Mouse (Mus musculus) heart, embryonic 13.5 days (tissue): ENCODE measurements at regions not wholly inside any gene's neighbourhood (a gene's known extent, or its start where the extent isn't known, plus 50 kb on each side); places are given as distances from the start of the nearest gene placed in this dataset.
"Not testable (repeated sequence)": the region's sequence is repeated elsewhere in the genome, so short reads cannot be mapped to it uniquely, and the experiment has no call there.

Experiments used
- ATAC-seq: fragments of 200-750 bp; cut with Nextera tagmentation; 2 replicates; pipeline ENCODE4 v1.8.0; 2017; ENCODE audit warnings: moderate TSS enrichment; ENCODE audit not compliant: insufficient number of reproducible peaks, low FRiP score, low TSS enrichment; ENCODE audit errors: extremely low read depth
- H3K27ac ChIP-seq: fragments of 300-500 bp; sonication (generic); replicated peaks from 2 replicates; pipeline ENCODE4 v1.5.1; 2015; ENCODE audit warnings: moderate library complexity, mild to moderate bottlenecking, inconsistent platforms
- H3K27me3 ChIP-seq: fragments of 300-500 bp; sonication (generic); replicated peaks from 2 replicates; pipeline ENCODE4 v1.6.1; 2015; ENCODE audit warnings: mild to moderate bottlenecking, inconsistent platforms
- H3K36me3 ChIP-seq: fragments of 300-500 bp; sonication (generic); 2 replicates; pipeline ENCODE4 v1.6.1; 2015; ENCODE audit warnings: mild to moderate bottlenecking, inconsistent platforms
- H3K4me1 ChIP-seq: fragments of 300-500 bp; sonication (generic); 2 replicates; pipeline ENCODE4 v1.6.1; 2015; ENCODE audit warnings: inconsistent platforms
- H3K4me2 ChIP-seq: fragments of 300-500 bp; sonication (generic); 2 replicates; pipeline ENCODE4 v1.6.1; 2015; ENCODE audit warnings: inconsistent platforms, mild to moderate bottlenecking, moderate library complexity
- H3K4me3 ChIP-seq: fragments of 300-500 bp; sonication (generic); 2 replicates; pipeline ENCODE4 v1.5.1; 2015; ENCODE audit warnings: moderate library complexity, mild to moderate bottlenecking, inconsistent platforms
- H3K9ac ChIP-seq: fragments of 300-500 bp; sonication (generic); 2 replicates; pipeline ENCODE4 v1.6.1; 2015; ENCODE audit warnings: inconsistent platforms, mild to moderate bottlenecking, moderate library complexity
- H3K9me3 ChIP-seq: fragments of 300-500 bp; sonication (generic); 2 replicates; pipeline ENCODE4 v1.6.1; 2016; ENCODE audit warnings: inconsistent platforms
- WGBS: fragments of 180-500 bp; shearing (Covaris S2); methylation state at CpG from one replicate; pipeline ENCODE4 v1.1.7; 2015; ENCODE audit warnings: mixed read lengths; 5-methylcytosine and 5-hydroxymethylcytosine counted together

DNA sequence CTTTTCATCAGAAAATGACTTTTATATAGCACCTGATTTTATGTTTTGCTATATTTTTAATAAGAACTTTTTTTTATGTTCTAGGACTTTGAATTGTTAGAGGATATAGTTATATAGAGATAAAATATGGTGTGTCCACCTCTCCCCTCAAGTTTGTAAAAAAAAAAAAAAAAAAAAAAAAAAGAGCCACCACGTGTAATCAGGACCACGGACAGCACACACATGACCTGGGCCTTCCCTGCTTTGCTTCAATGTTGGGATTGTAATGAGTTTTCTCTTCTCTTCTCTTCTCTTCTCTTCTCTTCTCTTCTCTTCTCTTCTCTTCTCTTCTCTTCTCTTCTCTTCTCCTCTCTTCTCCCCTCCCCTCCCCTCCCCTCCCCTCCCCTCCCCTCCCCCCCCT, 78.5 kb downstream of the 1700010I14Rik start:
- H3K4me3 ChIP-seq, H3K27ac ChIP-seq, H3K4me2 ChIP-seq, ATAC-seq, H3K9me3 ChIP-seq, H3K9ac ChIP-seq, H3K36me3 ChIP-seq, H3K4me1 ChIP-seq, H3K27me3 ChIP-seq: not testable (repeated sequence)
- 13% methylated on average over 2 of the region's 2 CpGs for WGBS

DNA sequence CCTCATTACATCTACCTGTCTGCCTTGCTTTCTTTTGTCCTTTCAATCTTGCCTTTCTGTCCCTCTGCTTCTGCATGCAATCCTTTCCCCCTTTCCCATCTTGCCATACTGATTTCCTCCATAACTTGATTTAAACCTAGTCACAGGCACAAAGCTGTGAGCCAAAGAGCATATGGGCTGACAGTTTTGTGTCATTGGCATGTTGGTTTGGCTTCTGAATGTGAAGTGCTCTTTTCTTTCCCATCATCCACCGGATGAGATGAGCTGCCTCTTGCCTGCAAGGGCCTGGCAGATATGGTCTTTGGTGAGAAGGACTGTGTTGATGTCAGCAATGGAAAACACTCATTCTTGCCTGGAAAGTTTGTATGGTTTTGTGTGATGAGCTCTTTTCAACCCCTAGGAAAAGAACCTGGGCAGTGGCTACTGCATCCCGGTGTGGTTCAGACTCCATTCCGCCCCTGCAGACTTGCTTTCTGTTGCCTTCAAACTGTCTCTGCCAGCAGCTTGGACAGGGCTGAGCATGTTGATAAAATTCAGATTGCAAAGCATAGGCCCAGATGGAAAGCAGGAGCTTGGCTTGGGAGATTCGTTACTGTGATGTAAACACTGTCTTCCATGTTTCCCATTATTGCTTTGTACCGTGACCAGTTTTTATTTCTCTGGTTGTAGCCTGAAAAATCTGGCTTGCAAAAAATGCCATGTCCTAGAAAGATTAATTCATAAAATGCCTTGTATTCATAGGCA, 80.9 kb downstream of the 1700010I14Rik start:
- Histone ChIP-seq H3K27ac (no peak overlapping the region), H3K4me3 (no peak overlapping the region), H3K9me3 (no peaks in the 10 kb centered on the region), H3K36me3 (no peaks in the 10 kb centered on the region), H3K9ac (no peak overlapping the region), H3K4me1 (no peaks in the 10 kb centered on the region), H3K4me2 (no peak overlapping the region), H3K27me3 (no peaks in the 10 kb centered on the region; the same call in 1 of the 2 replicates)
- 77% methylated on average over 5 of the region's 5 CpGs for WGBS
- no peak for ATAC-seq

DNA sequence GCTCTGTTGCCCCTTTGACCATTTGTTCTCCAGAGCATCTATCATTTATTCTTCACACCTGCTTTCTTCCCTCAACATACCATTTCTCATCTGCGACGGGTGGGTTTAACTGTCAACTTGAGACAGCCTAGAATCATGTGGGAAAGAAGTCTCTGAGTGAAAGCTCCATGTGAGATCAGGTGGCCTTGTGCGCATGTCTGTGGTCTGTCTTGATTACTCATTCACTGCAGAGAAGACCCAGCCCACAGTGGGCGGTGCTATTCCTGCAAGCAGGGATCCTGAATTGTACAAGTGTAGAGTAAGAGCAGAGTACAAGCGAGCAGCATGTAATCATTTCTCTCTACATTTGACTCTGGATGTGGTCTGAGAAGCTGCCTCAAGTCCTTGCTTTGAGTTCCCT, 95.5 kb downstream of the 1700010I14Rik start:
- H3K4me1 ChIP-seq: no peaks in the 10 kb centered on the region
- H3K9me3 ChIP-seq: peaks cover 23% of the 10 kb centered on the region
- 0 out of 2 replicates have a peak, but pooled peaks cover 3% of the 10 kb centered on the region for H3K27me3 ChIP-seq
- H3K27ac ChIP-seq: no peak overlapping the region
- H3K9ac ChIP-seq: no peak overlapping the region
- 79% methylated on average over 5 of the region's 5 CpGs for WGBS
- H3K4me2 ChIP-seq: no peak overlapping the region
- no peak for ATAC-seq
- no peak overlapping the region for H3K4me3 ChIP-seq
- no peaks in the 10 kb centered on the region for H3K36me3 ChIP-seq

DNA sequence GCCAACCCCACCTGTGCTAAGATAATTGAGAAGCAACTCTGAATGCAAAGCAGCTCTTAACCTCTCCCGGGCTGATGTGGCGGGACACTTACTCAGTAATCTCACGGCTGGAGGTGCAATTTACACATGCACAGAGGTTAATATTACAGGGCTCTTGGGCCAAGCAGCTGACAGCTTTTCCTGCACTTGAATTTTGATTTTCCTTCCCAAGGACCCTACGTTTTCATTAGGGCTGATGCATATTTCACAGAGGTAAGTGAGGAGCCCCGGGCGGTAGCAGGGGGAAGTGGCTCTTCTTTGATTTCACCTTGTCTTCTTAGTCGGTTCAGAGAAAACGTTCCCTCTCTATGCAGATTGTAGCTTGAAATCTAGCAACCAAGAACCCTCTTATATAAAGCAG, 139.7 kb downstream of the 1700010I14Rik start:
- no peak for ATAC-seq
- Histone ChIP-seq H3K27ac (no peak overlapping the region), H3K9ac (no peak overlapping the region), H3K4me2 (no peak overlapping the region), H3K4me3 (no peak overlapping the region), H3K9me3 (no peaks in the 10 kb centered on the region), H3K27me3 (0 out of 2 replicates have a peak, but pooled peaks cover 6% of the 10 kb centered on the region), H3K36me3 (no peaks in the 10 kb centered on the region), H3K4me1 (no peaks in the 10 kb centered on the region)
- 53% methylated on average over 8 of the region's 8 CpGs for WGBS

GRCm38 (mm10) chr17:9145605-9146223, 157.6 kb downstream of the 1700010I14Rik start:
- no peaks in the 10 kb centered on the region for H3K9me3 ChIP-seq
- WGBS: 58% methylated on average over 6 of the region's 6 CpGs
- no peaks in the 10 kb centered on the region for H3K4me1 ChIP-seq
- no peaks in the 10 kb centered on the region for H3K27me3 ChIP-seq
- H3K9ac ChIP-seq: no peak overlapping the region
- no peak overlapping the region for H3K27ac ChIP-seq
- no peak for ATAC-seq
- no peak overlapping the region for H3K4me3 ChIP-seq
- H3K4me2 ChIP-seq: no peak overlapping the region
- H3K36me3 ChIP-seq: no peaks in the 10 kb centered on the region

GRCm38 (mm10) chr17:9150654-9151053, 162.5 kb downstream of the 1700010I14Rik start:
- H3K9ac ChIP-seq: no peak overlapping the region
- no peaks in the 10 kb centered on the region for H3K4me1 ChIP-seq
- H3K36me3 ChIP-seq: no peaks in the 10 kb centered on the region
- H3K9me3 ChIP-seq: no peaks in the 10 kb centered on the region
- no peak for ATAC-seq
- H3K4me3 ChIP-seq: no peak overlapping the region
- H3K27ac ChIP-seq: no peak overlapping the region
- H3K27me3 ChIP-seq: no peaks in the 10 kb centered on the region
- WGBS: 71% methylated on average over 1 of the region's 1 CpGs
- H3K4me2 ChIP-seq: no peak overlapping the region

- Histone ChIP-seq H3K36me3 (no peaks in the 10 kb centered on the region), H3K27ac (no peak overlapping the region), H3K9ac (no peak overlapping the region), H3K4me3 (no peak overlapping the region), H3K27me3 (peaks cover 7% of the 10 kb centered on the region), H3K4me1 (peaks cover 3% of the 10 kb centered on the region), H3K4me2 (no peak overlapping the region), H3K9me3 (no peaks in the 10 kb centered on the region)
- WGBS: 48% methylated on average over 6 of the region's 6 CpGs
- ATAC-seq: no peak
These were observed 174.0 kb downstream of the 1700010I14Rik start for GRCm38 (mm10) chr17:9162148-9162547.

- no peak for ATAC-seq
- no peaks in the 10 kb centered on the region for H3K36me3 ChIP-seq
- H3K4me1 ChIP-seq: peaks cover 8% of the 10 kb centered on the region
- H3K9me3 ChIP-seq: no peaks in the 10 kb centered on the region
- H3K27me3 ChIP-seq: peaks cover 7% of the 10 kb centered on the region
- 77% methylated on average over 5 of the region's 5 CpGs for WGBS
- H3K4me2 ChIP-seq: no peak overlapping the region
- no peak overlapping the region for H3K4me3 ChIP-seq
- no peak overlapping the region for H3K27ac ChIP-seq
- no peak overlapping the region for H3K9ac ChIP-seq
These were observed 174.5 kb downstream of the 1700010I14Rik start for GRCm38 (mm10) chr17:9162676-9163075.

- Histone ChIP-seq H3K4me3 (no peak overlapping the region), H3K4me2 (no peak overlapping the region), H3K27ac (no peak overlapping the region), H3K9me3 (no peaks in the 10 kb centered on the region), H3K36me3 (no peaks in the 10 kb centered on the region), H3K4me1 (peaks cover 14% of the 10 kb centered on the region), H3K27me3 (peaks cover 7% of the 10 kb centered on the region), H3K9ac (no peak overlapping the region)
- ATAC-seq: no peak
- WGBS: 80% methylated on average over 3 of the region's 3 CpGs
These were observed 175.2 kb downstream of the 1700010I14Rik start for GRCm38 (mm10) chr17:9163285-9163684.

DNA sequence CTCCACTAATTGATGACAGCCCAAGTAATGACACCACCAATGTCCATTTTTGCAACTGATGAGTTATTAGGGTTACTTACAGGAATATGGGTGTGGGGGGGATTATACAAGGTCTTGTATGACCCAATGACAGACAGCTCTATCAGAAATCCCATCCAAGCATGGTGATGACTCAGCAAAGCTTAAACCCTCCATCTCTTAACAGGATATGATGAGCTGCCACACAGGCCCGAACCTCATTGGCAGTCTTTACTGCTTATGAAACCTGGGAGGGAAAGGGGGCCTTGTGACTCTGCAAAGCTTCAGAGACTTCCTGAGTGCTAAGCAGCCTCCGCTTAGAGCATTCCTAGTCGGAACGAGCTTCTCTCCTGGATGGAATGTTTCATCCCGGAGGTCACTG, 176.4 kb downstream of the 1700010I14Rik start:
- H3K4me1 ChIP-seq: peaks cover 16% of the 10 kb centered on the region
- H3K9me3 ChIP-seq: no peaks in the 10 kb centered on the region
- 72% methylated on average over 5 of the region's 5 CpGs for whole genome bisulfite sequencing
- H3K4me2 ChIP-seq: no peak overlapping the region
- no peak for ATAC-seq
- H3K9ac ChIP-seq: no peak overlapping the region
- no peak overlapping the region for H3K27ac ChIP-seq
- no peak overlapping the region for H3K4me3 ChIP-seq
- H3K27me3 ChIP-seq: peaks cover 7% of the 10 kb centered on the region
- no peaks in the 10 kb centered on the region for H3K36me3 ChIP-seq

DNA sequence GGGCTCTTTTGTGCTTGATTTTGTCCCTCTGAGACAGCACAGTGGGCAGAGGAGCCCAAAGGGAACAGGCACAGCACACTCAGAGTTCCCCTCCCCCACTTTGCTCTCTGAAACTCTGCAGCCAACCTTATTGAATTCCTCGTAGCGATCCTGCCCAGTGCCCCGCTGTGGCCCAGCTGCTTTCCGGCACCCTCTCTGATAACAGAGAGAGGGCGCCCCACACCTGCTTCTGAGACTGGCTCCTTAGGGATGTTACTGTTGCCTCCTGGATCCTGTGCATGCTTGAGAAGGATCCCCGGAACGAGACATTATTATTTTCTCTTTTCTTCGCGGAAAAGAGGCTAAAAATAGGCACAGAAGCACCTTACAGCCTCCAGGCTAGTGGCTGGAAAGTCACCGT, 179.0 kb downstream of the 1700010I14Rik start:
- H3K9ac ChIP-seq: peak overlapping the region; percentile 76

More for the DNA sequence above, 179.0 kb downstream of the 1700010I14Rik start:
- no peaks in the 10 kb centered on the region for H3K36me3 ChIP-seq
- no peaks in the 10 kb centered on the region for H3K9me3 ChIP-seq
- peak overlapping the region; percentile 92 for H3K4me2 ChIP-seq
- H3K27ac ChIP-seq: no peak overlapping the region
- H3K4me3 ChIP-seq: peak overlapping the region; percentile 58
- peaks cover 16% of the 10 kb centered on the region for H3K4me1 ChIP-seq
- no peak for ATAC-seq
- under 1% methylated on average over 10 of the region's 10 CpGs for WGBS
- 0 out of 2 replicates have a peak, but pooled peaks cover 10% of the 10 kb centered on the region for H3K27me3 ChIP-seq
